ENCODE assay signal across 27 mouse cellular contexts in genomic region chr3:28178333-28178732, GRCm38 (mm10).
DNase-seq lines count a peak whose midpoint lies in the region; ATAC-seq and TF ChIP-seq lines count a peak whose summit lies in the region.
"Had no signal": no experiment of that assay in that cellular context is flagged by ENCODE, and none has a peak within 500 bp of the region (broad histone marks: within the 10 kb centered on the region; RNA-seq: fewer than 3 reads in every experiment).

No protein-coding gene starts in this region.

- DNase-seq in adrenal gland, adult 8-10 months: peak; percentile 21
- DNase-seq in adrenal gland, postnatal 4 days (ENCODE audit: low spot score in 2 of 2): no peak
- peak; percentile 43 for DNase-seq in 3T3-L1 (ENCODE audit: low read depth, low spot score)
- peak; percentile 16 for DNase-seq in adrenal gland, postnatal 10 days
- DNase-seq in retina, embryonic 14.5 days (ENCODE audit: low spot score): no peak
- no peak for DNase-seq in c-Kit-positive CD71-positive TER-119-positive erythroid progenitor cells, embryonic 14.5 days (ENCODE audit: low spot score)
- DNase-seq: cerebellum, adult 8-10 months; cerebellum, postnatal 25 days; gastrocnemius, postnatal 36 days; heart, adult 2 months; kidney, adult 2 months; kidney, postnatal 36 days; layer of hippocampus, postnatal 36 days; left cerebral cortex, postnatal 4 days; liver, postnatal 0 days; lung, postnatal 36 days; thymus, postnatal 14 days had no signal

- no peak overlapping the region for H3K27ac ChIP-seq in intestine, postnatal 0 days (ENCODE audit: low read depth, low read length)
- H3K27ac ChIP-seq: embryonic facial prominence, embryonic 10.5 days; embryonic facial prominence, embryonic 15.5 days; forebrain, embryonic 15.5 days; heart, adult 2 months; hindbrain, embryonic 14.5 days; liver, embryonic 12.5 days; neural tube, embryonic 13.5 days had no signal

- H3K4me1 ChIP-seq in intestine, postnatal 0 days (replicated peaks; ENCODE audit: control insufficient read depth, insufficient read depth, low read length): no peaks in the 10 kb centered on the region
- H3K4me1 ChIP-seq: liver, embryonic 12.5 days had no signal

- H3K4me3 ChIP-seq in intestine, postnatal 0 days (ENCODE audit: low read depth, low read length): no peak overlapping the region
- H3K4me3 ChIP-seq: embryonic facial prominence, embryonic 10.5 days; embryonic facial prominence, embryonic 15.5 days; forebrain, embryonic 15.5 days; heart, adult 2 months; heart, embryonic 12.5 days; liver, embryonic 12.5 days; neural tube, embryonic 13.5 days had no signal

- no peak overlapping the region for H3K4me2 ChIP-seq in intestine, postnatal 0 days (replicated peaks; ENCODE audit: low read depth)
- H3K4me2 ChIP-seq: embryonic facial prominence, embryonic 15.5 days; forebrain, embryonic 15.5 days; heart, embryonic 12.5 days; hindbrain, embryonic 14.5 days; liver, embryonic 12.5 days; midbrain, embryonic 11.5 days; neural tube, embryonic 13.5 days had no signal

- H3K9ac ChIP-seq in intestine, postnatal 0 days (ENCODE audit: low read depth, low read length): no peak overlapping the region
- H3K9ac ChIP-seq: embryonic facial prominence, embryonic 15.5 days; forebrain, embryonic 15.5 days; heart, embryonic 12.5 days; hindbrain, embryonic 14.5 days; liver, embryonic 12.5 days; liver, postnatal 0 days; neural tube, embryonic 13.5 days had no signal

- 51% methylated on average over 6 of the region's 6 CpGs for WGBS in intestine, postnatal 0 days

- no peaks in the 10 kb centered on the region for H3K27me3 ChIP-seq in intestine, postnatal 0 days (replicated peaks; ENCODE audit: control insufficient read depth, insufficient read depth, low read length)
- H3K27me3 ChIP-seq: embryonic facial prominence, embryonic 15.5 days; forebrain, embryonic 15.5 days; heart, embryonic 12.5 days; neural tube, embryonic 13.5 days had no signal

- H3K36me3 ChIP-seq in intestine, postnatal 0 days (ENCODE audit: control insufficient read depth, insufficient read depth): no peaks in the 10 kb centered on the region
- H3K36me3 ChIP-seq: embryonic facial prominence, embryonic 10.5 days; embryonic facial prominence, embryonic 15.5 days; forebrain, embryonic 15.5 days; heart, embryonic 12.5 days; liver, embryonic 12.5 days; neural tube, embryonic 13.5 days had no signal

- TF ChIP-seq CTCF in intestine, postnatal 0 days (IDR thresholded peaks at IDR 0.05; ENCODE audit: low read depth): no peak

- peak; percentile 41; the same call in 1 of the 2 replicates for ATAC-seq in intestine, postnatal 0 days
- ATAC-seq: CD4-positive, CD25-positive, alpha-beta regulatory T cell, adult 4 months; forebrain, embryonic 15.5 days; liver, embryonic 12.5 days; liver, postnatal 0 days had no signal

- no peaks in the 10 kb centered on the region for H3K9me3 ChIP-seq in intestine, postnatal 0 days (ENCODE audit: control insufficient read depth)
- H3K9me3 ChIP-seq: embryonic facial prominence, embryonic 10.5 days; embryonic facial prominence, embryonic 15.5 days; forebrain, embryonic 15.5 days; heart, embryonic 12.5 days; liver, embryonic 12.5 days; neural tube, embryonic 13.5 days had no signal

Comparison
In these comparisons a context has a peak if more than half of its experiments do, and no peak if none do; other contexts are left out.
1. DNase-seq: peak in adrenal gland, adult 8-10 months (single experiment), 3T3-L1 (single experiment) and adrenal gland, postnatal 10 days (single experiment); none in adrenal gland, postnatal 4 days (0 of 2), retina, embryonic 14.5 days (single experiment) and c-Kit-positive CD71-positive TER-119-positive erythroid progenitor cells, embryonic 14.5 days (single experiment).